Mouse (Mus musculus) MEL (cell line): Measurements from ENCODE around the gene Ganc.

Experiments used
- CTCF ChIP-seq, 3 experiments: IDR thresholded peaks in 2 of 3; conservative IDR thresholded peaks in 1 of 3; 2 replicates each; pipeline ENCODE4 v1.5.1; 2011 to 2012; ENCODE audit warnings: low read length in 3 of 3, low read depth in 2 of 3, mild to moderate bottlenecking in 2 of 3, improper control_type of control experiment in 1 of 3, inconsistent platforms in 1 of 3, mixed read lengths in 1 of 3, moderate library complexity in 1 of 3; ENCODE audit not compliant: control insufficient read depth in 1 of 3, insufficient read depth in 1 of 3, poor library complexity in 1 of 3, severe bottlenecking in 1 of 3
- E2F4 ChIP-seq: IDR thresholded peaks from 2 replicates; pipeline ENCODE4 v1.6.1; 2011; ENCODE audit warnings: low read depth, low read length, improper control_type of control experiment, borderline replicate concordance
- ELF1 ChIP-seq: IDR thresholded peaks from 2 replicates; pipeline ENCODE4 v1.6.1; 2014; ENCODE audit warnings: low read depth, mild to moderate bottlenecking, inconsistent platforms, low read length, improper control_type of control experiment, moderate library complexity
- EP300 ChIP-seq, 2 experiments: IDR thresholded peaks; 2 replicates each; pipeline ENCODE4 v1.6.1; 2011; ENCODE audit warnings: improper control_type of control experiment in 2 of 2, low read length in 2 of 2, low read depth in 1 of 2, mild to moderate bottlenecking in 1 of 2
- GATA1 ChIP-seq: IDR thresholded peaks from 2 replicates; pipeline ENCODE4 v1.6.1; 2011; ENCODE audit warnings: low read depth, low read length, improper control_type of control experiment
- MAX ChIP-seq: IDR thresholded peaks from 2 replicates; pipeline ENCODE4 v1.6.1; 2011; ENCODE audit warnings: low read length, improper control_type of control experiment
- MYC ChIP-seq: IDR thresholded peaks from 2 replicates; pipeline ENCODE4 v1.6.1; 2011; ENCODE audit warnings: low read depth, mild to moderate bottlenecking, low read length, improper control_type of control experiment, moderate library complexity
- NELFE ChIP-seq: IDR thresholded peaks from 2 replicates; pipeline ENCODE4 v1.6.1; 2011; ENCODE audit warnings: low read depth, low read length, improper control_type of control experiment
- POLR2A ChIP-seq, 2 experiments: IDR thresholded peaks; 2 replicates each; pipeline ENCODE4 v1.6.1; 2011 to 2012; ENCODE audit warnings: low read length in 2 of 2, mild to moderate bottlenecking in 2 of 2, control low read depth in 1 of 2, improper control_type of control experiment in 1 of 2, low read depth in 1 of 2, moderate library complexity in 1 of 2; ENCODE audit not compliant: control insufficient read depth in 1 of 2, insufficient read depth in 1 of 2, poor library complexity in 1 of 2
- POLR2AphosphoS2 ChIP-seq: IDR thresholded peaks from 2 replicates; pipeline ENCODE4 v1.6.1; 2011; ENCODE audit warnings: low read length, improper control_type of control experiment
- SIN3A ChIP-seq: IDR thresholded peaks from 2 replicates; pipeline ENCODE4 v1.6.1; 2012; ENCODE audit warnings: low read length, improper control_type of control experiment, inconsistent platforms
- TAL1 ChIP-seq: IDR thresholded peaks from 2 replicates; pipeline ENCODE4 v1.6.1; 2012; ENCODE audit warnings: mild to moderate bottlenecking, inconsistent platforms, low read length, moderate library complexity, mixed read lengths
- TCF12 ChIP-seq: IDR thresholded peaks from 2 replicates; pipeline ENCODE4 v1.6.1; 2014; ENCODE audit warnings: low read depth, mild to moderate bottlenecking, inconsistent platforms, low read length, improper control_type of control experiment, moderate library complexity
- USF2 ChIP-seq, 2 experiments: IDR thresholded peaks; 2 replicates each; pipeline ENCODE4 v1.6.1; 2011 to 2012; ENCODE audit warnings: improper control_type of control experiment in 2 of 2, low read length in 2 of 2, borderline replicate concordance in 1 of 2, inconsistent platforms in 1 of 2, low read depth in 1 of 2, mild to moderate bottlenecking in 1 of 2; ENCODE audit not compliant: insufficient read depth in 1 of 2

DNA sequence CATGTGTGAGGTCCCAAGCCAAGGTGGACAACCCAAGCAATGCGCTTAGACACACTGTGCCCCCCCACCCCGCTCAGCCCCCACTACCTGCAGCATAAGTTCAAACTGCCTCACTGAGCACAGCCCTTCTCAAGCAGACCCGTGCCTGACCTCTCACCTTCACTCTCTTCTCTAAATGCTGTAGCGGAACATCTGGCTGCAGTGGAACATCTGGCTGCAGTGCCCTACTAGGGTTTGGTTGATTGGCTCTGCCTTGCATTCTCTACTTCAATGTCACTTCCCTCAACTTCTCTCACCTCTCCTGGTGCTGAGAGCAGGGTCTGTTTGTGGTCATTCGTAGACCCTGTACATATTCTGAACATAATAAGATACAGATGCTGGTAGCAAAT, 61.7 kb downstream of the Ganc start:
- no peak for TF ChIP-seq TCF12
- no peak for TF ChIP-seq ELF1
- TF ChIP-seq CTCF (IDR thresholded peaks at IDR 0.05 in 2 of 3, conservative IDR thresholded peaks at IDR 0.05 in 1 of 3; ENCODE audit: control insufficient read depth in 1 of 3, insufficient read depth in 1 of 3, low read depth in 2 of 3, low read length in 3 of 3, poor library complexity in 1 of 3, severe bottlenecking in 1 of 3), result no peak
- no peak for TF ChIP-seq POLR2A (IDR thresholded peaks at IDR 0.05; ENCODE audit: control insufficient read depth in 1 of 2, insufficient read depth in 1 of 2, low read depth in 1 of 2, low read length in 2 of 2, poor library complexity in 1 of 2)
- TF ChIP-seq E2F4, result no peak
- no peak for TF ChIP-seq EP300 (IDR thresholded peaks at IDR 0.05; ENCODE audit: low read depth in 1 of 2, low read length in 2 of 2)
- no peak for TF ChIP-seq USF2 (IDR thresholded peaks at IDR 0.05; ENCODE audit: borderline replicate concordance in 1 of 2, insufficient read depth in 1 of 2, low read depth in 1 of 2, low read length in 2 of 2)
- no peak for TF ChIP-seq MYC
- TF ChIP-seq MAX, result no peak
- TF ChIP-seq NELFE, result no peak
- TF ChIP-seq POLR2AphosphoS2, result no peak
- TF ChIP-seq SIN3A, result no peak
- no peak for TF ChIP-seq TAL1
- TF ChIP-seq GATA1, result no peak
